Mouse (Mus musculus): ENCODE data around the gene Slc37a1. TPM values are rescaled to one million over a fixed set of nuclear protein-coding genes. Genes with fewer than 3 reads are reported as not detected.

The Slc37a1 gene
- total RNA-seq (2021), result 1 to 10 TPM; 7.0 to 9.8 TPM
- long read RNA-seq, experiment 1, transcript Slc37a1-201 (20 exons, 3,389 nt), result major isoform, 5 of 8 reads
- long read RNA-seq, experiment 1, partial matches to known transcripts, result 2 of 8 reads
- long read RNA-seq, experiment 1, other reads (novel, unspliced or antisense), result 1 of 8 reads
- long read RNA-seq, experiment 2, transcript Slc37a1-201 (20 exons, 3,389 nt), result major isoform, 5 of 5 reads
- long read RNA-seq, experiment 2, partial matches to known transcripts, result 0 of 5 reads
- long read RNA-seq, experiment 2, other reads (novel, unspliced or antisense), result 0 of 5 reads

GRCm38 (mm10) chr17:31286492-31286891 lies at the start of gene Slc37a1:
Slc37a1 (plus strand) TSS chr17:31286792.
- DNase-seq, result no peak

DNA sequence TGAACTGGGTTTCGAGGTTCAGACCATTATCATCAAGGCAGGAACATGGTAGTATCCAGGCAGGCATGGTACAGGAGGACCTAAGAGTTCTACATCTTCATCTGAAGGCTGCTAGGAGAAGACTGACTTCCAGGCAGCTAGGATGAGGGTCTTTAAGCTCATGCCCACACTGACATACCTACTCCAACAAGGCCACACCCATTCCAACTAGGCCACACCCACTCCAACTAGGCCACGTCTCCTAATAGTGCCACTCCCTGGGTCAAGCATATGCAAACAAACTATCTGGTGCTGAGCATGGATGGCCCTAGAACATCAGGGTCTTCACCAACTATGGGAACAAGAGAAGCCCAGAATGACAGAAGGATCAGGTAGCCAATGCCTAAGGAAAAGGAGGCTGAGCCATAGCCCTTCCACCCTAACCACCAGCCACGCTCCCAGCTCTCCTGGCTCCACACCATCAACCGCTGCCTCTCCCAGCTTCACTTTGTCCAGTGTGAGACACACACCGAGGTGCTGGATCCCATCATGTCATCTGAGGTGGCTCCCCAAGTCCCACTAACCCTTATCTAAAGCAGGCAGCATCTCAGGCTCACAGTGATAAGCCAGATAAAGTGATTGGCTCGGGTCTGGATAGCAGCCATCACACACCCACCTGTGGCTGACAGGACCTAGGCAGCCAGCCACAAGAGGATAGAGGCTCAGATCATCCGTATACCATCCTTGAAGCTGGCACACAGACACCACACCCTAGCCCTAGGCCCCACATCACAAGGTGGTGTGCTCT lies 48.2 kb upstream of the Slc37a1 start:
- DNase-seq, result no peak

DNA sequence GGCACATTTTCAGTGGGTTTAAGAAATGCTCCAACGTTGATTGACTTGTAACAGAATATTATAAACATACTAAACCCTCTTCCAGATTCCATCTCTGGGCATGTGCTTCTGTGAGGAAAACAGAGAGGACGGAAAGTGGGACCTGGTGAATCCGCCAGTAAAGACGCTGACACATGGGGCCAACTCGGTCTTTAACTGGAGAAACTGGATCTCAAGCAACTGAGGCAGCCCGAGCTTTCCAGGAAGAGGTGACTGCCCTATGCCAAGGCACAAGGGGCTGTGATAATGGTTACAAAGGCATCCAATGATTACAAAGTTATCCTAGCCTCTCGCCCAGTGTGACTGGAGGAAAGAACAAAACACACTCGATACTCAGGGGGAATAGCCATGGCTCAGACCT lies 45.4 kb upstream of the Slc37a1 start:
- DNase-seq, result no peak

DNA sequence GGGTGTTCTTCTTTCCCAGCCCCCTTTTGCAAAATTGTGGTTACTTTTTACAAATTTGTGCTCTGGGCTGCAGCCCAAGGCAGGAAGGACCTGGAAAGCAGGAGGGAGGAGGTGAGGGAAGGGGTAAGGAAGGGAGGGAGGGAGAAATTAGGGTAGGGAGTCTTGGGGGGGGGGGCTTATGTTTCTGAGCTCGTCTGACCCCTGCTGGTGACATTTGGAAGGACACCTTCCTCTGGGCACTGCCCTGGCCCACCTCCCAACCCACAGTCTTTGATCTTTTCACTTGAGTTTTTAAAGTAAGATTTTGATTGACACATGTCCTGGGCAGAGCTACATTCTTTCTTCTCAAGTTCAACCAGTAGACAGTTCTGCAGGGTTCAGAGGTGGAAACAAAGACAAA lies 43.8 kb upstream of the Slc37a1 start:
- DNase-seq, result peak; percentile 34 to 59

DNA sequence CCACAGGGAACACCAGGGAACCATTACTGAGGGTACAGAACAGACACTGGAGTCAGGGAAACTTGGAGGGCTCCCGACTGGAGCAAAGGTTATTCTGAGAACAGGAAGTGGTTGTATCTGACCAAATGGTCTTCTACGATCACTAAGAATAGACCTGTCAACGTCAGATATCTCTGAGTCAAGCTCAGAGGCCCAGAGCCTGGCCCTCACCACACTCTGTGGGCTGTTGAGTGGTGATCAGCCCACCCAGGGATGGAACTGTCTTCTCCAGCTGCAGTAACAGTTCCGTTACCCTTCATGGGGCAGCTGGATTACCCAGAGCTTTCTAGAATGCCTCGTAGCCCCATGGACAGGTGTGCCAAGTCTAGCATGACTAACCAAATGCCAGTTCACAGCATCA lies 41.3 kb upstream of the Slc37a1 start:
- no peak for DNase-seq

GRCm38 (mm10) chr17:31247144-31247543 lies 39.4 kb upstream of the Slc37a1 start:
- no peak for DNase-seq

DNA sequence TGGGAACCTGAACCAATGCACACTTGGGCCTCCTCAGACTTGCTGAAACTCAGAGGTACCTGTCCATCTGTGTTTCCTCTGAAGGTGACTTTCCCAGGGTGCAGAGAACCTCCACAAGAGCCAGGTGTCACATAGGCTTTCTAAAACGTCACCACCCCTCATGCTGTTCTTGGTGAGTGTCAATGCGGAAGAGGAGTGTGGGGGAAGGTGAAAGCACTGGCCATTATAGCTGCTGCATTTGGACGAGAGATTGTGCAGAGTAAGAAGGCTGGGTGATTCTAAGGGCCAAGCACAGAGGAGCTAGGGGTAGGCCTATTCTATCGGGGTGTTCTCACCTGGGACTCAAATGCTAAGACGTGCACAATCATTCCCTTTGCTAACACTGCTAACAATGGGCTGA lies 32.6 kb upstream of the Slc37a1 start:
- DNase-seq, result no peak

GRCm38 (mm10) chr17:31254463-31254931 lies 32.1 kb upstream of the Slc37a1 start:
- DNase-seq, result peak; percentile 86 to 89

GRCm38 (mm10) chr17:31257149-31257548 lies 29.4 kb upstream of the Slc37a1 start:
- DNase-seq, result no peak

DNA sequence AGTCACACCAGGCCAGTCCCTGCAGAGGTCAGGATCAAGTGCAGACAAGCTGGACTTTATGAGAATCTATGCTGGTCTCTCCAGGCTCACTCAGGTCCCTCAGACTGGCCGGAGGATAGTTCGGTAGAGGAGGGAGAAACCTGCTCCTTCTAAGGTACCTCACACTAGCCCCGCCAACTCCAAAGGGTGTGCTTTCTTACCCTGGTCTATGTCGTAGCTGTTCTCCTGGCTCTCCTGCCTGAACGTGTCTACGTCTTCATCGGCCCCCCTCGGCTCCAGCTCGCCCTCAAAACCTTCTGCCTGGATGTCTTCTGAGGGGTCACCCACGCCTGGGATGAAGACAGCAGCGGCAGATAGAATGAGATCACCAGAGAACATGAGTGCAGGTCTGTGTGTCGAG lies 28.7 kb upstream of the Slc37a1 start:
- no peak for DNase-seq

- DNase-seq, result no peak
Observed at GRCm38 (mm10) chr17:31258310-31258865, 28.2 kb upstream of the Slc37a1 start.

DNA sequence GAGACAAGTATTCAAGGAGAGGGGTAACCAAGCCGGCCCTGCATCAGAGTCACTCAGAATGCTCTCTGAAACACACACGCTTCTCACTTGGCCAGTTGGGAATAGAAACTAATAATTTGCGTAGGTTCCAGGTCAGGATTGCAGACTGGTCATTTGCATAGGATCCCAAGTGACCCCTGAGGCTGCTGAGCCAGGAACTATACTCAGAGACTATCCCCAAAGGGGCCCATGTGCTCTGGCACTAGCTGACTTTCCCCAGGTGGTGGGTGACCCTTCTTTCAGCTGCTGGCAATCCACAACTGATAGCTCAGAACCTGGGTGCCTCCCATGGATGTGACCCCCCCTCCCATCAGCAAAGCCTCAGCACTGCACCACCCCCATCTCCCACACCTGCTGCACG lies 27.4 kb upstream of the Slc37a1 start:
- DNase-seq, result no peak

DNA sequence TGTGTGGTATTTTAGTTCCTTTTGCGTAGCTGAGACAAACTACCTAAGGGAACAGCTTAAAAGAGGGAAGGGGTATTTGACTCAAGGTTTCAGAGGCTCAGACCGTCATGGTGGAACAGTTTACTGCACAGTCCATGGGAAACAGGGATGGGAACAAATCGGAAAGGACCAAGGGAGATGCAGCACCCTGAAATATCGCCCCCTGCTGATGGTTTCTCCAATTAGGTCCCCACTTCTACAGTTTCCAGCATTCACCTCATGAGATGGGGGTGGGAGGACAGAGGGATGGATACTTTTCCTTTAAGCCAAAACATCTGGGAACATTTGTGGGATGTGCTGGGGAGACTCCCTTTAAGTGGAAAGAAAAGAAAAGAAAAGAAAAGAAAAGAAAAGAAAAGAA lies 26.8 kb upstream of the Slc37a1 start:
- peak in 1 of 2 experiments; percentile 39 for DNase-seq

DNA sequence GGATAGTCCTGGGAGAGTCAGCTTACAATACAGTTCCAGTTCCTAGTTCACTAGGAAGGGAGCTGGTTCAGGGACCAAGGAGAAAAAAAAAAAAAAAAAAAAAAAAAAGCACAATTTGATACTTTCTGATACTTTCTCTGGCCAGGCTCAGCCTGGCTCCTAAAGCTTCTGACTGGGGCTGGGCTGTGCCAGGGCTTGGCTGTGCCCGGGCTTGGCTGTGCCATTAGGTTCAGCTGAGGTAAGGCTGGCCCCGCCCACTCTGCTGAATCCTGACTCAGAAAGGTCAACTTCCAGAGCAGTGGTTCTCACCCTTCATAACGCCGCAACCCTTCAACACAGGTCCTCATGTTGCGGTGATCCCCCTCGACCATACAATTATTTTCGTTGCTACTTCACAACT lies 26.2 kb upstream of the Slc37a1 start:
- peak; percentile 97 for DNase-seq

GRCm38 (mm10) chr17:31261352-31261751 lies 25.2 kb upstream of the Slc37a1 start:
- no peak for DNase-seq

DNA sequence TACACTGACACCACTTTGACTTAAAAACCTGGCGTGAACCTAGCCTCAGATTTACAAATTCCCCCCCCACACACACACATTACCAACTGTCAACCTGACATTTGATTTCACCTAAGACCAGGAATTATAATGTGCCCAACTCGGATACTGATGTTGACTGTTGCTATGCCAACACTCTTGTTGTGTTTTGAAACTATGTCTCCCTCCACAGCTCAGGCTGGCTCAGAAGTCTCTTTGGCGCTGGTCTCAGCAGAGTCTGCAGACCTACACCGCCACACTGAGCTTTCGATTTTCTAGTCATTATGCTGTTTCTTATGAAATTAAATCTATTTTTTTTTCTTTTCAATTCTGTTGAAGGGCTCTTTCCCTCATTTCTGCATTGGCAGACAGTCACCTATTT lies 23.9 kb upstream of the Slc37a1 start:
- DNase-seq, result no peak

GRCm38 (mm10) chr17:31263770-31264169 lies 22.8 kb upstream of the Slc37a1 start:
- DNase-seq, result no peak

GRCm38 (mm10) chr17:31264372-31264771 lies 22.2 kb upstream of the Slc37a1 start:
- no peak for DNase-seq

DNA sequence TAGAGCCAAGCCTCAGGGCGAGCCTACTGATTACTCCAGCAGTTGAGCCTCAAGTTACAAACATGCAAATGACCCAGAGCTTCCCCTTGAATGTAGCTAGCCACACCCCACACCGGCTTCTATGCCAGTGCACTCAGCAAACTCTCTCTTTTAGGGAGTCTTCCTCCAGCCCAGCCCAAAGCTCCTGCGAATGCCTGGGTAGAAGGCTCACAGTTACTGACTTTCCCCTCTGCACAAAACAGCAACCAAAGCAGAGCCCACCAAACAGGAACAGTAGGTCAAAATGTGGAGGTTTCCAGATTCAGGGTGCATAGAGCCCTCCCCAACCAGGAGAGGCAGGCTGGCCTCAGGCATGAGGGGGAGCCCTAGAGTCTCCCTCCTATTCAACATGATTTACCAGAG lies 21.4 kb upstream of the Slc37a1 start:
- DNase-seq, result no peak

DNA sequence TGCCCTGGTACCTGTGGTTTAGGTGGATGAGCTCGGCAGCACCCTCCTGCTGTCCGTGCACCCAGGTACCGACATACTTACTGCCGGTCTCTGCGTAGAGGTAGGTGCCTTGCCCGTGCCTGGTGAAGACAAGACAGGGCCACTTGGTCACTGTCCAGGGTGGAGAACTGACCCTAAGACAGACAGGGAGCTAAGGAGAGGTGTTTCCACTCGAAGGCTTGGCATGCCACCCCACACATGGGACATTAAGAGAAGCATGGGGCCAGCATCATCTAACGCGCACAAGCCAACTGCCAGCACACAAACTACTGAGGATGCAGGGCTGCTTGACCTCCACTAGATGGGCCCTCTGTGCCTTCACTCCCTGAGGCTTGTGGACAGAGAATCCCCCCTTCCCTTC lies 20.8 kb upstream of the Slc37a1 start:
- no peak for DNase-seq

DNA sequence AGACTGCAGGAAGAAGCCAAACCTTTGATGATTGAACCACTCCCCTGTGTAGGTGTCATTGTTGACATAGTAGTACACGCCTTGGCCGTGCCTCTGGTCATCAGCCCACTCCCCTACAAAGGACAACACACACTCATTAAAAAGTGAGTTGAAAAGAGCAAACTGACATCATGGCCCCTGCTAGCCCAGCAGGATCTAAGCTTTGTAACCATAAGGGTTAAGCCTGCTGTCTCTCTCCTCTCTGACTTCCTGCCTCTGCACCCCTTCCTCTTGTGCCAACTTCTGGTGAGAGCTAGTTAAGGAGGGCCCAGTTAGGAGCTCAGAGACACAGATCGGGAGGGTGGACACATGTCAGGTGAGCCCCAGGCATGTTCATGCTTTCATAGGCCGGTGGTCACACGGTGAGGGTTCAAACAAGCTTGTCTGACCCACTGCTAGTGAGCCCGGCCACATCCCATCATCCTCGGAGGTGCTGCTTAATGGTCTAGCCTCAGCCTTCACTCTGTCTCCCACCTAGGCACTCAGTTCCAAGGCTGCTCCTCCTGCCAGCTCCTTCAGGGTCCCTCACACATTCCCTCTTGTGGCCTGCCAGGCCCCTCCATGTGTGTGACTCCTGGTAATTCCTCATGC lies 20.2 kb upstream of the Slc37a1 start:
- no peak for DNase-seq

- no peak for DNase-seq
Observed at GRCm38 (mm10) chr17:31267138-31267537, 19.5 kb upstream of the Slc37a1 start.

DNA sequence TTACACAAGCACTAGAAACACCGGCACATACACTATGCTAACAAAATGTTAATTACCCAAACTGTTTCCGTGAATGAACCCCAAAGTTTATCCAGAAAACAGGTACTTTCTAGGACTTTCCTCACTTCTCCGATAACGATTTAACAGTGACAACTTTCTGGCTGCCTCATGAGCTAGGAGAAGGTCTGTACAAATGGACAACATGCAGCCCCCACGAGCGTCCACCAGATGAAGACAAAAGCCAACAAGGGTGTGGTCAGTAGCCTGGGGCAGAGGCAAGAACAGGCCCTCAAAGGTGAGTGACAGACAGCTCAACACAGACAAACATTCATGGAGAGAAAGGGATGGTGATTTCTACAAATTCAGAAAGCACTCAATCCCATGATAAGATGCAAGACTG lies 19.0 kb upstream of the Slc37a1 start:
- DNase-seq, result no peak

Measured in adrenal gland, postnatal 36 days (tissue).